Mouse (Mus musculus): ENCODE measurements around the gene Rpl13. TPM values are rescaled to one million over a fixed set of nuclear protein-coding genes. Genes with fewer than 3 reads are reported as not detected.

The Rpl13 gene
- total and polyA plus RNA-seq, 2 experiments from 2014 or later: 808 to 2,758 TPM

DNA sequence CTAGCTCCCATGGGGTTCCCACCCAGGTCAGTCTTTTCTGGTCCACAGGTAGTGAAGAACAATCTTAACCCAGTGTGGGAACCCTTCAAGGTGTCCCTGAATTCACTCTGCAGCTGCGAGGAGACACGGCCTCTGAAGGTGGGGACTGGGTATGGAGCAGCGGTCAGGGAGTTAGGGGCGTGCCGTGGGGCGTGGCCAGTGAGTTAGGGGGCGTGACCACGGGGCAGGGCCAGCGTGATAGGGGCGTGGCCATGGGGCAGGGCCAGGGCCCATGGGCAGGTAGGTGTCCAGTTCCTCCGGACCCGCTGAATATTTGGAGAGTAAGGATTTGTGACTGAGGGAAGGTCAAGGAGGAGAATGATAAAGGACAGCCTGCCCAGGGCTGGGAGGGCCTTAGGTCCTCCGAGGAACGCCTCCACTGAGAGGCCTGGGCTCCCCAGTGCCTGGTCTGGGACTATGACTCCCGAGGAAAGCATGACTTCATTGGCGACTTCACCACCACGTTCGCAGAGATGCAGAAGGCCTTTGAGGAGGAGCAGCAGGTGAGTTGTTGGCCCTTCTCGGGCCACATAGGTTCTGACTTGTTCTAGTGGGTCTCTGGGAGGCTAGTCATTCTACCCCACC lies 24.2 kb downstream of the Rpl13 start:
- H3K4me3 ChIP-seq (ENCODE audit: low read length): no peak overlapping the region
- no peaks in the 10 kb centered on the region; the same call in 1 of the 2 replicates for H3K27me3 ChIP-seq (ENCODE audit: insufficient read depth, low read length)
- no peaks in the 10 kb centered on the region for H3K4me1 ChIP-seq (ENCODE audit: insufficient read depth, low read length)
- TF ChIP-seq CTCF (IDR thresholded peaks at IDR 0.05; ENCODE audit: low read depth): no peak
- WGBS: 9% methylated on average over 19 of the region's 19 CpGs
- H3K9ac ChIP-seq (replicated peaks; ENCODE audit: low read length): no peak overlapping the region
- ATAC-seq (no peak), DNase-seq (ENCODE audit: low spot score) (no peak)
- no peak overlapping the region for H3K27ac ChIP-seq
- no peak overlapping the region for H3K4me2 ChIP-seq (ENCODE audit: low read depth, low read length)
- no peaks in the 10 kb centered on the region for H3K36me3 ChIP-seq (ENCODE audit: insufficient read depth, low read length)
- H3K9me3 ChIP-seq (ENCODE audit: low read length): no peaks in the 10 kb centered on the region

DNA sequence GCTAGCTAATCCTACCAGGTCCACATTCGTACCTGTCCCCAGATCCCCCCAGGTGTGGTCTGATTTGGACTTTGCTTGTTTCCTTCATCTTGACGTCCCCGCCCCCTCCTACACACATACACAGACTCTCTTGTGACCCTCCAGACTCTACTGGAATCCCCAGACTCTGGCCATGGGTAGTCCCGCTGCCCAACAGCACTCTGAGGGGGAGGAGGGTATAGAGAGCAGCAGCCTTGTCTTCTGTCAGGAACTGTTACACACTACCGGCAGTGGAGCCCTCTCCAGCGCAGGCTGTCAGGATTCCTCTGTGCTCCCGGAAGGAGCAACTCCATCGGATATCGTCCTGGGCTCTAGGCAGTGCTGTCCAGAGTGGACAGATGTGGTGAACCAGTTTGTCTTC lies 28.9 kb downstream of the Rpl13 start:
- no peak for TF ChIP-seq CTCF (IDR thresholded peaks at IDR 0.05; ENCODE audit: low read depth)
- Histone ChIP-seq H3K27me3 (ENCODE audit: insufficient read depth, low read length) (no peaks in the 10 kb centered on the region; the same call in 1 of the 2 replicates), H3K36me3 (ENCODE audit: insufficient read depth, low read length) (no peaks in the 10 kb centered on the region), H3K4me2 (ENCODE audit: low read depth, low read length) (no peak overlapping the region), H3K9ac (replicated peaks; ENCODE audit: low read length) (no peak overlapping the region), H3K27ac (no peak overlapping the region), H3K4me3 (ENCODE audit: low read length) (no peak overlapping the region), H3K9me3 (ENCODE audit: low read length) (no peaks in the 10 kb centered on the region), H3K4me1 (ENCODE audit: insufficient read depth, low read length) (peaks cover 16% of the 10 kb centered on the region; the same call in 1 of the 2 replicates)
- 74% methylated on average over 9 of the region's 9 CpGs for WGBS
- DNase-seq (ENCODE audit: low spot score) (no peak), ATAC-seq (no peak)

DNA sequence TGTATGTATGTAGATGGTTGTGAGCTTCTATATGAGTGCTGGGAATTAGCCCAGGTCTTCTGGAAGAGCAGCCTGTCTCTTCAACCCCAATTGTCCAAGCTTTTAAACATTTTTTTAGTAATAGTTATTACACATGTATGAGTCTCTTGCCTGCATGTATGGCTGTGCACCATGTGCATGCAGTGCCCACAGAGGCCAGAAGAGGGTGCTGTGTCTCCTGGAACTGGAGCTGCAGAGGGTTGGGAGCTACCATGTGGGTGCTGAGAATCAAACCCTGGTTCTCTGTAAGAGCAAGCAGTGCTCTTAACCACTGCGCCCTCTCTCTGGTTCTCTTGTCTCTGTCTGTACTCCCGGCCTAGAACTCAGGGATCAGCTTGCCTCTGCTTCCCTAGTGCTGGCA lies 30.8 kb downstream of the Rpl13 start:
- 97% methylated on average over 2 of the region's 2 CpGs for WGBS
- DNase-seq (ENCODE audit: low spot score): no peak
- no peaks in the 10 kb centered on the region for H3K27me3 ChIP-seq (ENCODE audit: insufficient read depth, low read length)
- TF ChIP-seq CTCF (IDR thresholded peaks at IDR 0.05; ENCODE audit: low read depth): peak; percentile 24
- H3K4me2 ChIP-seq (ENCODE audit: low read depth, low read length): no peak overlapping the region
- H3K4me3 ChIP-seq (ENCODE audit: low read length): no peak overlapping the region
- ATAC-seq: no peak
- H3K9me3 ChIP-seq (ENCODE audit: low read length): no peaks in the 10 kb centered on the region
- peaks cover 21% of the 10 kb centered on the region; the same call in 1 of the 2 replicates for H3K4me1 ChIP-seq (ENCODE audit: insufficient read depth, low read length)
- H3K36me3 ChIP-seq (ENCODE audit: insufficient read depth, low read length): no peaks in the 10 kb centered on the region
- no peak overlapping the region for H3K27ac ChIP-seq
- H3K9ac ChIP-seq (replicated peaks; ENCODE audit: low read length): no peak overlapping the region

DNA sequence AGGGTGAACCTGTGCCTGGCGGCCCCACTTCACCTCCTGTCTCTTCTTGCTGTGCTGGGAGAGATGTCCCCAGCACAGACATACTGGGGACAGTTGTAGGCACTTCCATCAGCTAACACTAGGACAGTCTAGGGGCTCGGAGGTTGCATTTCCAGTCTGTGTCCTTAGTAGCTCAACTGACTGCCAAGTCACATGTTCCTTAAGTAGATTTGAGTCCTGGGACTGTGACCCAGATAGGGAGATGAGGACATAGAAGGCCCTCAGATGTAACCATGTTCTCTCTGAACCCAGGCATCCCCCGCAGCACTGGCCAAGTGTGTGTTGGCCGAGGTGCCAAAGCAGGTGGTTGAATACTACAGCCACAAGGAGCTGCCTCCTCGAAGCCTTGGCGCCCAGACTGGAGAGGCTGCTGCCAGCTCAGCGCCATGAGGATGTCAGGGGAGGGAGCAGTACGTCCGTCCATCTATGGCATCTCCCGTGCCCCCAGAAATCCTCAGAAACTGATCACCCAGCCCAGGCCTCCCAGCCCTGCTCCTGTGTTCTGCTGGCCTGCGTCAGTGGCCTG lies 32.1 kb downstream of the Rpl13 start:
- H3K36me3 ChIP-seq (ENCODE audit: insufficient read depth, low read length): no peaks in the 10 kb centered on the region
- H3K9me3 ChIP-seq (ENCODE audit: low read length): no peaks in the 10 kb centered on the region
- 74% methylated on average over 11 of the region's 11 CpGs for WGBS
- peak overlapping the region; percentile 68; the same call in 1 of the 2 replicates for H3K27ac ChIP-seq
- H3K4me2 ChIP-seq (ENCODE audit: low read depth, low read length): no peak overlapping the region
- H3K9ac ChIP-seq (replicated peaks; ENCODE audit: low read length): no peak overlapping the region
- peaks cover 23% of the 10 kb centered on the region; the same call in 1 of the 2 replicates for H3K4me1 ChIP-seq (ENCODE audit: insufficient read depth, low read length)
- no peak overlapping the region for H3K4me3 ChIP-seq (ENCODE audit: low read length)
- DNase-seq (ENCODE audit: low spot score) (no peak), ATAC-seq (no peak)
- TF ChIP-seq CTCF (IDR thresholded peaks at IDR 0.05; ENCODE audit: low read depth): no peak
- no peaks in the 10 kb centered on the region for H3K27me3 ChIP-seq (ENCODE audit: insufficient read depth, low read length)

DNA sequence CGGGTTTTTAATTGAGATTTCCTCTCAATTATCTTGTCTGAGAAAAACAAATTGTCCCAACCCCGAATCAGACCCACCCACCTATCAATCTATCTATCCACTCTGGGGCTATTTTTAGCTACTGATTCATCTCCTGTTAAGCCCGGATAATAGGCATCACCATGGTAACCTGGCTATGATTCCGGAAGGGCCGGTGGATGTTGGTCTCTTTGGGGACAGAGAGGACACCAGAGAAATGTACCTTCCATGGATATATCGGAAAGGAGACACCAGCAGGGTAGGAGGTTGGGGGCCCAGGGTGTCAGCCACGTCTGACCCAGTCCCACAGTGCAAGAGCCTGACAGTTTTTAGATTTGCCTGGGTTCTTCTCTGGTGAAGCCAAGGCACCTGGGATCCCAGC lies 33.3 kb downstream of the Rpl13 start:
- no peak overlapping the region for H3K4me3 ChIP-seq (ENCODE audit: low read length)
- ATAC-seq: peak; percentile 70

DNA sequence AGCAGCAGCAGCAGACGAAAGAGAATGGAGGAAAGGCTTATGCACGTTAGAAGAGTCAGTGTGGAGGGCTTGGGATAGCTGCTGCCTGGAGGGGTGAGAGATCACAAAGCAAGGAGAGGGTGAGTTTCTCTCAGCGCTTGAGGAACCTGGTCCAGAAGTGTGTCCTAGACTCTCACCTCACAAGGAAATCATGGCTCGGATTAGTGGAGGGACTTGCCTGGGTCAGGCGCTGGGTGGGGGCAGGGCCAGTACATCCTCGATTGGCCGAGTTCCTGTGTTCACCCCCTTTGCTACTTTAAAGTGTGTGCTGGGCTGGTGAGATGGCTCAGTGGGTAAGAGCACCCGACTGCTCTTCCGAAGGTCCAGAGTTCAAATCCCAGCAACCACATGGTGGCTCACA lies 33.7 kb downstream of the Rpl13 start:
- Histone ChIP-seq H3K27ac (peak overlapping the region; percentile 68), H3K9ac (replicated peaks; ENCODE audit: low read length) (0 out of 2 replicates have a peak overlapping the region, but pooled peaks have one; percentile 2), H3K36me3 (ENCODE audit: insufficient read depth, low read length) (no peaks in the 10 kb centered on the region), H3K4me3 (ENCODE audit: low read length) (no peak overlapping the region), H3K4me2 (ENCODE audit: low read depth, low read length) (peak overlapping the region; percentile 8; the same call in 1 of the 2 replicates), H3K4me1 (ENCODE audit: insufficient read depth, low read length) (peaks cover 23% of the 10 kb centered on the region; the same call in 1 of the 2 replicates), H3K27me3 (ENCODE audit: insufficient read depth, low read length) (no peaks in the 10 kb centered on the region), H3K9me3 (ENCODE audit: low read length) (no peaks in the 10 kb centered on the region)
- ATAC-seq: 0 out of 2 replicates have a peak, but pooled peaks have one; percentile 10
- WGBS: 42% methylated on average over 9 of the region's 9 CpGs
- no peak for DNase-seq (ENCODE audit: low spot score)
- no peak for TF ChIP-seq CTCF (IDR thresholded peaks at IDR 0.05; ENCODE audit: low read depth)

More for the DNA sequence above, 33.3 kb downstream of the Rpl13 start:
- no peaks in the 10 kb centered on the region for H3K36me3 ChIP-seq (ENCODE audit: insufficient read depth, low read length)
- peak overlapping the region; percentile 68 for H3K27ac ChIP-seq
- H3K27me3 ChIP-seq (ENCODE audit: insufficient read depth, low read length): no peaks in the 10 kb centered on the region
- peaks cover 23% of the 10 kb centered on the region; the same call in 1 of the 2 replicates for H3K4me1 ChIP-seq (ENCODE audit: insufficient read depth, low read length)
- WGBS: 6% methylated on average over 7 of the region's 7 CpGs
- peak; percentile 80 for DNase-seq (ENCODE audit: low spot score)
- 0 out of 2 replicates have a peak overlapping the region, but pooled peaks have one; percentile 2 for H3K9ac ChIP-seq (replicated peaks; ENCODE audit: low read length)
- H3K4me2 ChIP-seq (ENCODE audit: low read depth, low read length): peak overlapping the region; percentile 8; the same call in 1 of the 2 replicates
- H3K9me3 ChIP-seq (ENCODE audit: low read length): no peaks in the 10 kb centered on the region
- no peak for TF ChIP-seq CTCF (IDR thresholded peaks at IDR 0.05; ENCODE audit: low read depth)

DNA sequence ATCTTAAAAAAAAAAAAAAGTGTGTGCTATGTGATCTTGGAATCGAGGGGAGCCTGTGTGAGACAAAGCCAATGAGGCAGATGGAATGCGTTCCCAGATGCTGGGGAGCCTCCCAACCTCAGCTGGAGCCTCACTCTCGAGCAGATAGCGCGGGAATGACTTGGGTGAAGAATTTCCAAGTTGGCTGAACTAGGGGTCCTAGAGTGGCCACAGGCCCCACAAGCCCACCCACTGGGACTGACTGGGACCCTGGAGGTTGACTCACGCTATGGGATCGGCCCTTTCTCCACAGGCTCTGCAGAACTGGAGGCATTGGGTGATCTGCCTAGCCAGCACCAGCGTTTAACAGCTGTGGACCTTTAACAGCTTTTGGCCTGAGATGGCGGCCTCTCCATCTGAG lies 34.1 kb downstream of the Rpl13 start:
- no peak overlapping the region for H3K4me3 ChIP-seq (ENCODE audit: low read length)
- H3K4me1 ChIP-seq (ENCODE audit: insufficient read depth, low read length): peaks cover 23% of the 10 kb centered on the region; the same call in 1 of the 2 replicates
- no peak overlapping the region for H3K27ac ChIP-seq
- no peaks in the 10 kb centered on the region for H3K36me3 ChIP-seq (ENCODE audit: insufficient read depth, low read length)
- WGBS: 86% methylated on average over 9 of the region's 9 CpGs
- H3K9me3 ChIP-seq (ENCODE audit: low read length): no peaks in the 10 kb centered on the region
- TF ChIP-seq CTCF (IDR thresholded peaks at IDR 0.05; ENCODE audit: low read depth): no peak
- H3K27me3 ChIP-seq (ENCODE audit: insufficient read depth, low read length): no peaks in the 10 kb centered on the region
- H3K9ac ChIP-seq (replicated peaks; ENCODE audit: low read length): no peak overlapping the region
- ATAC-seq (no peak), DNase-seq (ENCODE audit: low spot score) (no peak)
- H3K4me2 ChIP-seq (ENCODE audit: low read depth, low read length): no peak overlapping the region

Measured in hindbrain, postnatal 0 days (tissue).